Mouse (Mus musculus) embryonic stem cell, embryonic (primary cell): ENCODE results near the gene Josd1.

Source experiments
- CTCF ChIA-PET, 4 experiments: fragments of 300-600 bp in 2 of 4; fragments of 350-600 bp in 2 of 4; sonication (Branson Sonifier 250); formaldehyde crosslinking; loops; one replicate each; lab custom pipeline; 2022; ENCODE audit warnings: inconsistent platforms in 2 of 4; lab: Charles Lee
- POLR2A ChIA-PET, 4 experiments: fragments of 300-600 bp in 2 of 4; fragments of 350-600 bp in 2 of 4; sonication (Branson Sonifier 250); formaldehyde crosslinking; loops; one replicate each; lab custom pipeline; 2022; ENCODE audit warnings: antibody characterized with exemption in 4 of 4, inconsistent platforms in 1 of 4; lab: Charles Lee

Josd1 gene

DNA sequence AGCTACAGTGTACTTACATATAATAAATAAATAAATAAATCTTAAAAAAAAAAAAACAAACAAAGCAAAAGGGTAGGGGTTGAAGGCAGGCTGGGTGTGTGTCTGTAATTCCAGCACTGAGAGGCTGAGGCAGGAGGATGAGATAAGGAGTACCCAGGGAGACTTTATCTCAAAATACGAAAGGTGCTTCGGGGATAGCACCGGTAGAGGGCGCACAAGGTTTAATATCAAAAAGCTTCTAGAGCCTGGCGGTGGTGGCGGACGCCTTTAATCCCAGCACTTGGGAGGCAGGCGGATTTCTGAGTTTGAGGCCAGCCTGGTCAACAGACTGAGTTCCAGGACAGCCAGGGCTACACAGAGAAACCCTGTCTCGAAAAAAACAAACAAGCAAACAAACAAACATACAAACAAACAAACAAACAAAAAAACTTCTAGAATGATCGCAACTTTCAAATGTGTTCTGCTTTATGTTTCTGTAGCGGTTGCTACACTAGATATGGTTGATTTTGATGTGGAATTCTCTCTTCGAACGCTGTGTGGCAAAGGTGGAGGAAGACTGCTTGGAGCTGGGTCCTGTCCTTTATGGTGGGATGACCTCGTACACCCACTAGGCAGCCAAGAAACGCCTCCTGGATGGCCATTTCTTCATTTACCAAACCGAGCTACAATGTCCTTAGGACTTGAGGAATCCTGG lies 29.7 kb downstream of the Josd1 start:
- ChIA-PET CTCF (interaction anchor here (0.5 to 3.4 kb wide), 85 partner anchors 8 to 681 kb away, joined by 3 to 40 read pairs (median 4); partner anchors contain the start of genes Tomm22 (in 3 of the 4), Dmc1 (in 2 of the 4), Gtpbp1 (in 2 of the 4) and Atf4 (in 1 of the 4)), POLR2A (interaction anchor here (0.5 to 3.2 kb wide), 62 partner anchors 9 to 597 kb away, joined by 3 to 22 read pairs (median 4); partner anchors contain the start of genes Dmc1 (in 4 of the 4), Ddx17 (in 3 of the 4), Josd1 (in 3 of the 4) and Tomm22 (in 3 of the 4))

- CTCF ChIA-PET, result interaction anchor here in 2 of 4 experiments (0.7 to 1.2 kb wide), 3 partner anchors 9 to 187 kb away, joined by 3 read pairs; no protein-coding TSS in a partner anchor
These were observed 31.3 kb downstream of the Josd1 start for GRCm38 (mm10) chr15:79656451-79656850.

GRCm38 (mm10) chr15:79651481-79651880 lies 36.2 kb downstream of the Josd1 start:
- ChIA-PET CTCF (interaction anchor here (0.5 to 3.4 kb wide), 48 partner anchors 7 to 1345 kb away, joined by 3 to 17 read pairs (median 4); partner anchors contain the start of genes Cby1 (in 1 of the 4), Ddx17 (in 1 of the 4), Dmc1 (in 1 of the 4) and Fam227a (in 1 of the 4)), POLR2A (interaction anchor here in 3 of 4 experiments (0.6 to 2.0 kb wide), 8 partner anchors 10 to 247 kb away, joined by 3 to 5 read pairs (median 3); partner anchors contain the start of genes Ddx17 (in 1 of the 3) and Dmc1 (in 1 of the 3))

More at GRCm38 (mm10) chr15:79656451-79656850, 31.3 kb downstream of the Josd1 start:
- POLR2A ChIA-PET, result interaction anchor here in 1 of 4 experiments (1.6 kb wide), 1 partner anchor 14 kb away, joined by 4 read pairs; the partner anchor contains the start of gene Tomm22

- ChIA-PET POLR2A (interaction anchor here in 3 of 4 experiments (0.7 to 2.0 kb wide), 6 partner anchors 12 to 407 kb away, joined by 3 to 5 read pairs (median 4); partner anchors contain the start of gene Dmc1 (in 1 of the 3)), CTCF (interaction anchor here (0.6 to 3.4 kb wide), 29 partner anchors 8 to 1927 kb away, joined by 3 to 17 read pairs (median 4); partner anchors contain the start of genes Ddx17 (in 2 of the 4), Dmc1 (in 2 of the 4), Fam227a (in 2 of the 4) and Cby1 (in 1 of the 4))
These were observed 37.1 kb downstream of the Josd1 start for GRCm38 (mm10) chr15:79650569-79650968.

- POLR2A ChIA-PET, result interaction anchor here in 1 of 4 experiments (0.6 to 0.8 kb wide), 2 partner anchors 143 to 419 kb away, joined by 3 read pairs; partner anchors contain the start of genes Gm49486, Kcnj4 and Pick1
- CTCF ChIA-PET, result interaction anchor here (0.5 to 1.6 kb wide), 6 partner anchors 9 to 179 kb away, joined by 3 to 6 read pairs (median 3); partner anchors contain the start of genes Cby1 (in 1 of the 4) and Fam227a (in 1 of the 4)
These were observed 39.6 kb downstream of the Josd1 start for GRCm38 (mm10) chr15:79648130-79648529.

DNA sequence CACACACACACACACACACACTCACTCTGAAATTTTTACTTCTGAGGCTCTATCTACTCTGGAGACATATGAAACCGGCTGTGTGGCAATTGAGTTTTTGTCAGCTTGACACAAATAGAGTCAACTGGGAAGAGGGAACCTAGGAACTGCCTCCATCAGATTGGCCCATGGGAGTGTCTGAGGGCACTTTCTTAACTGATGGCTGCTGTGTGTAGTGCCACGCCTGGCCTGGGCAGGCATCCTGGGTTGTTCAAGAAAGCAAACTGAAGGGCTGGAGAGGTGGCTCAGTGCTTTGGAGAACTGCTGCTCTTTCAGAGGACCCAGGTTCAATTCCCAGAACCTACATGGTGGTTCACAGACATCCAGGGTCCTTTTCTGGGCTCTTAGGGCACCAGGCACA lies 42.2 kb downstream of the Josd1 start:
- POLR2A ChIA-PET, result interaction anchor here in 1 of 4 experiments (0.6 kb wide), 1 partner anchor 778 kb away, joined by 3 read pairs; no protein-coding TSS in a partner anchor

GRCm38 (mm10) chr15:79641135-79641817 lies 46.4 kb downstream of the Josd1 start:
- POLR2A ChIA-PET, result interaction anchor here (0.6 to 1.9 kb wide), 16 partner anchors 9 to 147 kb away, joined by 3 to 7 read pairs (median 3); partner anchors contain the start of genes Ddx17 (in 2 of the 4), Dmc1 (in 2 of the 4), Cby1 (in 1 of the 4) and Fam227a (in 1 of the 4)
- CTCF ChIA-PET, result interaction anchor here (0.6 to 2.1 kb wide), 9 partner anchors 8 to 398 kb away, joined by 3 to 7 read pairs (median 3); partner anchors contain the start of genes Cby1 (in 1 of the 4) and Fam227a (in 1 of the 4)

More for the DNA sequence above, 42.2 kb downstream of the Josd1 start:
- CTCF ChIA-PET, result interaction anchor here in 2 of 4 experiments (0.7 to 1.6 kb wide), 3 partner anchors 18 to 79 kb away, joined by 3 read pairs; partner anchors contain the start of gene Gtpbp1 (in 1 of the 2)

GRCm38 (mm10) chr15:79630471-79630870 lies 57.2 kb downstream of the Josd1 start:
- POLR2A ChIA-PET, result interaction anchor here in 3 of 4 experiments (0.5 to 2.3 kb wide), 8 partner anchors 10 to 212 kb away, joined by 3 to 8 read pairs (median 4); partner anchors contain the start of genes Ddx17 (in 2 of the 3) and Dmc1 (in 1 of the 3)

More at GRCm38 (mm10) chr15:79630471-79630870, 57.2 kb downstream of the Josd1 start:
- CTCF ChIA-PET, result interaction anchor here in 3 of 4 experiments (0.6 to 1.4 kb wide), 4 partner anchors 21 to 475 kb away, joined by 3 to 5 read pairs (median 4); no protein-coding TSS in a partner anchor
